Mouse (Mus musculus) E14TG2a.4 (cell line): Measurements from ENCODE around the gene Heyl.

Experiments used
- CTCF ChIP-seq: conservative IDR thresholded peaks from 2 replicates; pipeline ENCODE4 v1.5.1; 2014; ENCODE audit warnings: low read length
- NANOG ChIP-seq: IDR thresholded peaks from 2 replicates; pipeline ENCODE4 v1.6.1; 2014; ENCODE audit warnings: borderline replicate concordance, low read length, mixed read lengths

DNA sequence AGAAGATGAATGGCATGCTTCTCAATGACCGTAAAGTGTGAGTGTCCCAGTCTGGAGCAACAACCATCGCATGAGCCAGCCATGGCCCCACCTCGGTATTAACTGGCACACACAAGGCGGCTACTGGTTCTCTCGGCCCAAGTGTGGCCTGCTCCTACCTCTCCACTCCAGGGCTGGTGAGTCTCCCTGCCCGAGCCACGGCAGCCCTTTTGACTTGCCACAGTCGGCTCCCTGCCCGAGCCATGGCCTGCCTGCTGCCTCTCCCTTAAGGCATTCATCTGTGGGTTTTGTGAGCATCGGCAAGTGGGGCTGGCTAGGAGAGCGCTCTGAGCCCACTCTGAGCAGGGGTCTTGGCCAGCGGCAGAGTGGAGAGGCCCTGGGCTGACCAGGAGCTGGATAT is 55.7 kb downstream of the Heyl start:
- no peak for TF ChIP-seq CTCF
- no peak for TF ChIP-seq NANOG
